Mouse (Mus musculus): ENCODE measurements around the gene Tsfm.

DNA sequence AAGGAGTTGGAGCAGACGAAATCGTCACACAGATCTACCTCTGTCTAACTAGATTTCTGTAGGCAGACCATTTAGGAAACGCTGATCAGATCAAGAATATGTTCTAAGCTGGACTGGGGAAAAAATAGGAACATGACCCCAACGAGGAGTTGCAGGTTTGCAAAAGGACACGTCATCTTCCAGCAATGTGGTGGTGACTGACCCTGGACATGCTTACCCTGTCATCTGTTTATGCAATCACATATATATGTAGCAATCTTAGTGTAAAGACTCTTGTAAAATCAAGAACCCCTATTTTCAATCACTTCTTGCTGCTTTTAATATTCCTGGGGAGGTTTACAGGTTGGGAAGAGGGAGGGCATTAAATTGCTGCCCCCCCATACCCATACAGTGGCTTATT is 31.9 kb upstream of the Tsfm start:
- TF ChIP-seq CTCF (IDR thresholded peaks at IDR 0.05; ENCODE audit: borderline replicate concordance, insufficient read depth, low read depth, low read length), result no peak
- TF ChIP-seq POLR2A (IDR thresholded peaks at IDR 0.05; ENCODE audit: borderline replicate concordance, insufficient read depth, low read length), result no peak
